Mouse (Mus musculus) heart, adult 18-20 months (tissue): Measurements from ENCODE around the gene Kank2. TPM values are rescaled to one million over a fixed set of nuclear protein-coding genes. Genes with fewer than 3 reads are reported as not detected.

Experiments used
- DNase-seq, 2 experiments: peaks; one replicate each; pipeline ENCODE4 v3.0.0; 2021 to 2022; ENCODE audit warnings: mixed read lengths in 1 of 2
- total RNA-seq, 2 experiments: library from RNA; stranded (reverse); gene quantifications; 2 replicates each; pipeline ENCODE4 v1.2.3; 2021

The Kank2 gene
- total RNA-seq, 2 experiments from 2014 or later, result 58.1 to 60.8 TPM

DNA sequence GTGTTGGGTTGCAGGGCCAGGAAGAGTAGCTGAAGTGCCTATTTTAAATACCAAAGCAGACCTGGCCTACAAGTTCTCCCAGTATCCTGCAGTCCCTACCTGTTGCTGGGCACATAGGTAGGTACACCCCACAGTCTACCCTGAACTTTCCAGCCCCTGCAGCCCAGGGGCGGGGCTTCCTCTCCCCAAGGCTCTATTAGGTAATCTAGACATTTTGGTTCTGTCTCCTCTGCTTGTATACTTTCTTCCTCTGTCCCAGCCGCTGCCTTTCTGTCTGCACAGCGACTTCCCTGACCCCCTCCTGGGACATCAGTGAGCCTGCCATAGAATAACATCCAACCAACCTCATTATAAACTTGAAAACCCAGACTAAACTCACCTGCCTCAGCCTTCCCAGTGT is 48.2 kb downstream of the Kank2 start:
- DNase-seq, result no peak

DNA sequence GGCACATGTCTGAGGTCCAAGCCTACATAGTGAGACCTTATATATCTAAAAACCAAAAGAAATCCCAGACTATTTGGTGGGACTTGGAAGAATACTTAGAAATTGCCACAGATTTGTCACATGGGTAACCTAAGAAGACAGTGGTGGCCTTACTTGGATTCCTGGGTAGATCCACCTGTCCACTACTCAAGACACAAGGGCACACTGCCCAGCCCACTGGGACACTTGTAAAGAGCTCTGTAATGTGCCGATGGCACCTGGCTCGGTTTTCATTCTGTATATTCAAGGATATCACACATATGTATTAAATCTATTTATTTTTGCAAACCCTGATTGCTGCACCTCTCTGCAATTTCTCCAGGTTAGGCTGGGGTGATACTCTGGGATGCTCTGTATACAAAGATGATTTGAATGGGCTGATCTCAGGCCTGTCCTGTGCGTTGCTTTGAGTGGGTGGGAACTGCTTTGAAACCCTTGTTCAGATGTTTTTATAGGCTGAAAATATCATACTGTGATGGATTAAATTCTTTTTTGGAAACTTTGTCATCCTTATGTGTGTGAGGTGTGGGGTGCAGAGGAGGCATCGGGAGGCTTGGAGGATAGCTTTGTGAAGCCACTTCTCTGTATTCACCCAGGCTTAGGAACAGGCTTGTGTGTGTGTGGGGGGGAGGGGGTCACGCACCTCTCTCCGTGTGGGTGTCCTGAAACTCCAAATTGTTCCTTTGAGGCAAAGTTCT is 49.0 kb downstream of the Kank2 start:
- no peak for DNase-seq

DNA sequence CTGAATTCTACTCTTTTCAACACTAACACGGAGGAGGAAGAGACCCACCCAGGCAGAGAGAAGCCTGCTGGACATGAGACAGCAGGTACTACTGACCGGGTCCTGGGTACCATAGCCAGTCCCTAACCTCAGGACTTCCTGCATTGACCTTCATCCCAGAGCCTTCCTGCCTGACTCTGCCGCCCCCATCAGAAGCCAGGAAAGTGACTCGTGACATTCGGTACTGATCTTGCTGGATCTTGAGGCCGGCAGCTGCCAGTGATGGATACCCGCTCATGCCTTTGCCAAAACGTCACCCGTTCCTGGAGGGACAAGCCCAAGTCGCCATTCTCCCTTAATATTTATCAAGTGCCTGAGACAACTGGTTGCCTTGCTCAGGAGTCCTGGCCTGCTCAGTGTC is 50.1 kb downstream of the Kank2 start:
- no peak for DNase-seq

DNA sequence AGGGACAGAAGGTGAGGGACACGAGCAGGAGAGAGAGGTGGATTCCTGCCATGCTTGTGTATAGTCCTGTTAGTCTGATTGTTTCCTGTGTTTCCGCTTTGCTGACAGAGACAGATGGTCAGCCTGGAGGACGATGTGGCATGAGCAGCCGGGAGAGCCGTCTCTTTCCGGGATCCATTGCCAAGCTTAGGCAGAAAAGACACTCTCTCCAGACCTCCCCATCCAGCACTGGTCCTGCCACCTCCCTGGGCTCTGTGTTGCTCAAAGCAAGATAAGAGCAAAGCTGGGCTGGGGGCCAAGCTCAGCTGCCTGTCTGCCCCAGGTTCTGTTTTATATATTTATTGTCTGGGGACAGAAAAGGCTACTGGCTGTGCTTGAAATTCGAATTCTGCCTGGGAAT is 50.5 kb downstream of the Kank2 start:
- DNase-seq, result peak; percentile 73 to 83

DNA sequence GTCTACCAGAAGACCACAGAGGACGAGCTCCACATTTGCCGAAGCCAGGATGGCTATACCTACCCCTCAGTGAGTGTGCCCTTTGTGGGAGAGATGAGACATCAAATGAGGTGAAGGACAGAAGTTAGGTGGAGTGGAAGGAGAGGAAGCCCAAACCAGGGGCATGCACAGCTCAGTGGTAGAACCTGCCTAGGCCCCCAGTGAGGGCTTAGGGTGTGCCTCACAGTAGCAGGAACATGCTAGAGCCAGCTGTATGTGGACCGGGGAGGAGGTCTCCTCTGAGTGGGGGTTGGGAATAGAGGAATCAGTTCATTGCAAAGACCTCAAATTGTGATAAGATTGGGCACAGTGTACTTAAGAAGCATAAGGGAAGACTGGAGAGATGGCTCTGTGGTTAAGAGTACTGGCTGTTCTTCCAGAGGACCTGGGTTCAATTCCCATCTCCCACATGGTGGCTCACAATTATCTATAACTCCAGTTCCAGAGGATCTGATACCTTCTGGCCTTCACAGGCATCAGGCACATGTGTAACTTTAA is 51.2 kb downstream of the Kank2 start:
- no peak for DNase-seq

DNA sequence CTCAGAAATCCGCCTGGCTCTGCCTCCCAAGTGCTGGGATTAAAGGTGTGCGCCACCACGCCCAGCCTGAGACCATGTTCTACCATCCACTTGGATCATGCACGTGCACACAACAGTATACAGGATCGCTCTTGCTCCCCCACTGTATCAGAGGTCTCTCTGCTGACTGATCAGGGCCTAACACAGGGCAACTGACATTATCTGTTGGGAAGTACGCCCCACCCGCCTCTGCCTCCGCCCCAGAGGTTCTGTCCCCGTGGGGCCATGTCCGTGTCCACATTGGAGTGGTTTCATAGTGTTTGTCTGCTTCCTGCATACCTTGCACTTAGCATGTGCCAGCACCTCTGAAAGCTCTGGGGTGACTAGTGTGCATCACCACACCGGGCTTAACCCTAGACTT is 57.0 kb downstream of the Kank2 start:
- no peak for DNase-seq

DNA sequence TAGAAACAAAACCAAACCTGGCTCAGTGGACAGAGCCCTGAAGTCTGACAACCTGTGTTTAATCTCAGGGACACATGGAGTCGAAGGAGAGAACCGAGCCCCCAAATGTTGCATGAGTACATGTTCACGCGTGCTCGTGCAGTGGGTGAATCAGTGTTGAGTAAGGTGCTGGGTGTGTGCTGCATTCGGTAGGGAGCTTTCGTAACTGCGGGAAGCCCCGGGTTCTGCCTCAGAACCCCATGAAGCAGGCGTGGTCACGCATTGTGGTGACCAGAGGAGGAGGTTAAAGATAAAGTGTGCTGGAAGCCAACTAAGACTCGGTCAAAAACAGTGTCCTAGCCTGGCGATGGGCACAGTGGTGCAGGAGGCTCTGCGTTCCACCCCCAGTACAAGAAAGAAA is 58.1 kb downstream of the Kank2 start:
- no peak for DNase-seq

DNA sequence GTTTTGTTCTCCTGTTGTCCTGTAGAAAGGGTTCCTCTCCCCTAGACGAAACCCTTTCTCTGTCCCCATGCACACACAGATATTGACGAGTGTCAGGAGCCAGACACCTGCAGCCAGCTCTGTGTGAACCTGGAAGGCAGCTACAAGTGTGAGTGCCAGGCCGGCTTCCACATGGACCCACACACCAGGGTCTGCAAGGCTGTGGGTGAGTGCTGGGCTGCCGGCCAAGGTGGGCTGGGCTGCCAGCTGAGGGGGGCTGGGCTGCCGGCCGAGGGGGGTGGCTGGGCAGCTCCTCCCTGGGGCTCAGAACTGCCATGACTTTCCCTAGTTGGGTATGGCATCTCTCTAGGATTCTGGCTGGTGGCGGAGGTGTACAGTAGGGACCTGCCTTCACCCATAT is 59.8 kb downstream of the Kank2 start:
- DNase-seq, result no peak

DNA sequence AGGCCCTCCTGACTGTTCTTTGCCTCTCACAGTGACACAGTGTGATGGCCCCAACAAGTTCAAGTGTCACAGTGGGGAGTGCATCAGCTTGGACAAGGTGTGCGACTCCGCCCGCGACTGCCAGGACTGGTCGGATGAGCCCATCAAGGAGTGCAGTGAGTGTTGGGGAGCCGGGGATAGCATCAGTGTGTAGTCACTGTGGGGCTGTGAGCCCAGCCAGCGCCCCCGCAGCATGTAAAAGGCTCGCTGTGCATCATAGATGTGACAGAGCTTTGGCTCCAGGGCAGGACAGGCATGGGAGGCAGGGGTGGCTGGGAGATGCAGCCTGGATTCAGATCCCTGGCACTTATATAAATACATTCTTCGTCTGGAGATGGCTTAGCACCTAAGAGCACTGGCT is 61.4 kb downstream of the Kank2 start:
- no peak for DNase-seq

DNA sequence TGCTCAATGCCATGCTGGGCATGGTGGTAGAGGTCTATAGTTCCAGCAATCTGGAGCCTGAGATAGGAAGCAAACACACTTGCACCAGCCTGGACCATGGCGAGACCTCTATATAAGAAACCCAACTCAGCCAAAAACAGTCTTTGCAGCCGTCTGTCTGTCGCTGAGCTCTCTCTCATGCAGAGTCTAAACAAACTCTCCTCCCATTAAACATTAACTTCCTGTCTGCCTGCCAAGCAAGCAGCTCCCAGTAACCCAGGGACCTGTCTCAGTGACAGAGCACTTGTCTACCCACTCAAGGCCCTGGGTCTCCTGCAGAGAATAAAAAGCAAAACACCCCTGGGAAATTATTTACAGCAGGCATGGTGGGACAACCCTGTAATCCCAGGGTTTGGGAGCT is 62.0 kb downstream of the Kank2 start:
- DNase-seq, result no peak

DNA sequence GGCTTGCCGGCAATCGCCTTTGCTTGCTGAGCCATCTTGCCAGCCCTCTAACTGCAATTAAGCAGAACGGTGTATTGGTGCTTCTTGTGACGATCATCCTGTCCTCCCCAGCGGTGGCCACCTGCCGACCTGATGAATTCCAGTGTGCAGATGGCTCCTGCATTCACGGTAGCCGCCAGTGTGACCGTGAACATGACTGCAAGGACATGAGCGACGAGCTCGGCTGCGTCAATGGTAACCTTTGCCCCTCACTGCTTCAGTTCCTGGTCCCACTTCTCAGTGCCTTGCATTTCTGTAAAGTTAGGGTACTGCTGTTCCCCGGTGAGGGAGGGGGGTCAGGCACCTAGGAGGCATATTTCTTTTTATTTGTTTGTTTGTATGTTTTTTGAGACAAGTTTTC is 63.4 kb downstream of the Kank2 start:
- no peak for DNase-seq

DNA sequence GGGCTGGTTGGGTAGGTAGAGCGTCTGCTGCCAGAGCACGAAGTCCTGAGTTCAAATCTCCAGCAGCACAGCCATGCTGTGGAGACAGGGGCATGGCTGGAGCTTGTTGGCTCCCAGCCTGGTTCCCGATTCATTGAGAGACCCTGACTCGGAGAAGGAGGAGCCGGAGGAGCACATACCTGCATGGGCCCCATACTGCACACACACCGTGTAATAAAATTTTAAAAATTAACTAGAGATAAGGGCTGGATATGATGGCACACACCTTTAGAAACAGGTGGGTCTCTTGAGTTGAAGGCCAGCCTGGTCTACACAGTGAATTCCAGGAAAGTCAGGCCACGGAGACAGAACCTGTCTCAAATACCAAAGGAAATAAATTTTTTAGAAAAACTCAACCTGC is 64.6 kb downstream of the Kank2 start:
- no peak for DNase-seq

DNA sequence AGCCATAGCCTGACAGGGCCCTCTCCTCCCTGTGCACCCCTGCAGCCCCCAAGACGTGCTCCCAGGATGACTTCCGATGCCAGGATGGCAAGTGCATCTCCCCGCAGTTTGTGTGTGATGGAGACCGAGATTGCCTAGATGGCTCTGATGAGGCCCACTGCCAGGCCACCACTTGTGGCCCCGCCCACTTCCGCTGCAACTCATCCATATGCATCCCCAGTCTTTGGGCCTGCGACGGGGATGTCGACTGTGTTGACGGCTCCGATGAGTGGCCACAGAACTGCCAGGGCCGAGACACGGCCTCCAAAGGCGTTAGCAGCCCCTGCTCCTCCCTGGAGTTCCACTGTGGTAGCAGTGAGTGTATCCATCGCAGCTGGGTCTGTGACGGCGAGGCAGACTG is 65.1 kb downstream of the Kank2 start:
- DNase-seq, result no peak

DNA sequence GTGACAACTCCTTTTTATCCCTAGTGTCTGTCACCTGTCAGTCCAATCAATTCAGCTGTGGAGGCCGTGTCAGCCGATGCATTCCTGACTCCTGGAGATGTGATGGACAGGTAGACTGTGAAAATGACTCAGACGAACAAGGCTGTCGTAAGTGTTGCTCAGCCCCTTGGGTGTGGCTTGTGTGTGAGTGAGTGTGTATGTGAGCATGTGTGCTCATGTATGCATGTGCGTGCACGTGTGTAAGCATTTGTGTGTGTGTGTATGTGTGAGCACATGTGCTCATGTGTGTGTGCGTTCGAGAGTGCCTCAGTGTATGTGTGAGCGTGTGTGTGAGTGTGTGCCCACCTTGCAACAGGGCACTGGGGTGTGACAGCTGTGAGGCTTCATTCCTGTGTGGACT is 66.3 kb downstream of the Kank2 start:
- DNase-seq, result no peak

DNA sequence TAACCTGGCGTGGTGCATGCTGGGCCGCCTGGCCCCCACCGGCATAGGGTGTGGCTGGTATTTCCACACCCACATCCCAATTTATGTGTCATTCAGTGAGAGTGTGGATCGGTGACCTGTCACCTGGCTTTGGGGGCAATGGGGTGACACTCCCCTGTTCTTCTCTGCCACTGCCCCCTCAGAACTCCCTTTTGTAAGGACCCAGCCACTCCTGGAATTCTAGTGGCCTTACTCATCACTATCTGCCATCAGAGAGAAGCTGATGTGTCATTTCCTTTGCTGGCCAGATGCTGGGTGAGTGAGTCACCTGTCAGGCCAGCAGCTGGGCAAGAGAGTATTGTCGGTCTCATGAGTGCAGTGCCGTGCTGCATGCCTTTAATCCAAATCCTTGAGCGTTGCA is 69.3 kb downstream of the Kank2 start:
- DNase-seq, result peak in 1 of 2 experiments; percentile 35

DNA sequence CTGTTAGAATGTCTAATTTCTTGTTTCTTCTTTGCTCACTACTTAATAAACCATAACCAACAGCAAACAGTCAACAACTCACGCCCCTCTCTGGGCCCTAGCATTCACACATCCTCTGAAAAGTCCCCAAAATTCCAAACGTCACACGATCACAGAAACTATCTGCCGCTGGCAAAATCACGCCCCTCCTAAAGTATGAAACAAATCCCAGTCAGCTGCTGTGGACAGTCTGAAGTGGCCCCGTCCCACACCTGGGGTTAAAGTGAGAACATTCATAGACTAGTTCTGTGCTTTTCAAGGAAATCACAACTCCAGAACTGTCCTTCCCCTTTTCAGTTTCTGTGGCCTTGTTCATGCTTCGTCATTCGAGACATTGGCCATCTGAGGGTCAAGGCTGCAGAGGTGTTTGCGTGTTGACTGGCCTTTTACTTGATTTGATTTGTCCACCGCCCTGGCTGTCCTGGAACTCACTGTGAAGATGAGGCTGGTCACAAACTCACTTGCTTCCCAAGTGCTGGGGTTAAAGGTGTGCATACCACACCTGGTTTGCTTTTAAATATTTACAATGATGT is 70.2 kb downstream of the Kank2 start:
- no peak for DNase-seq

DNA sequence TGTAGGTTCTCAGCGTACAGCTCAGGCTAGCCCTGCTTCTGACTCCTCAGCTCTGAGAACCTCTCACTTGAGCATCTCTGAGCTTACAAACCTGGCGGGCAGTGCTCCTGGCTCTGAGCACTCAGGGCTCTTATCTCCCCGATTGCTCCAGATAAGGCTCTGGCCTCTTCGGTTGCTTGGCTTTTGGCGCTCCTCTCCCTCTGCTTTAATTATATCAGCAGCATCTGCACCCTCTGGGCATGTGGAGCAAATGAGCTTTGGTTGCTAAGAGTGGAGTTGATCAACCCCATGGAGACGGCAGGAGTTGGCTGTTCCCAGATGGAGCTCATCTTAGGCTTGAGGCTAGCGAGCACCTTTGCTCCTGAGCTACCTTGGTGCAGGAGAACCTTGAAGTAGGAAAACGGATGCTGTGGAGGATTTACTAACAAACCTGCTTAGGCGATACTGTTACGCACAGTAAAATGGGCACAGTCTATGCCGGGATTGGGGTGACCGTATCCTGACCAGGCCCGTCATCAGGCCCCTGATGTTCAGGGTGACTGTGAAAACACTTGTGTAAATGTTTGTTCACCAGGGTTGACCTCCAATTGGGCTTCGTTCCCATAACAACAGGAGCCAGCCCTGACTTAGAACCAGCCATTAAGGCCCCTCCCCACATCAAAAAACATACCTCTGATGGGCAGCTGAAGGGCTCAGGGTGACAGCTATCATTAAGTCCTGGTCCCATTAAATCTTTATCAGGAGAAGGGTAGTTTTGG is 72.1 kb downstream of the Kank2 start:
- no peak for DNase-seq

DNA sequence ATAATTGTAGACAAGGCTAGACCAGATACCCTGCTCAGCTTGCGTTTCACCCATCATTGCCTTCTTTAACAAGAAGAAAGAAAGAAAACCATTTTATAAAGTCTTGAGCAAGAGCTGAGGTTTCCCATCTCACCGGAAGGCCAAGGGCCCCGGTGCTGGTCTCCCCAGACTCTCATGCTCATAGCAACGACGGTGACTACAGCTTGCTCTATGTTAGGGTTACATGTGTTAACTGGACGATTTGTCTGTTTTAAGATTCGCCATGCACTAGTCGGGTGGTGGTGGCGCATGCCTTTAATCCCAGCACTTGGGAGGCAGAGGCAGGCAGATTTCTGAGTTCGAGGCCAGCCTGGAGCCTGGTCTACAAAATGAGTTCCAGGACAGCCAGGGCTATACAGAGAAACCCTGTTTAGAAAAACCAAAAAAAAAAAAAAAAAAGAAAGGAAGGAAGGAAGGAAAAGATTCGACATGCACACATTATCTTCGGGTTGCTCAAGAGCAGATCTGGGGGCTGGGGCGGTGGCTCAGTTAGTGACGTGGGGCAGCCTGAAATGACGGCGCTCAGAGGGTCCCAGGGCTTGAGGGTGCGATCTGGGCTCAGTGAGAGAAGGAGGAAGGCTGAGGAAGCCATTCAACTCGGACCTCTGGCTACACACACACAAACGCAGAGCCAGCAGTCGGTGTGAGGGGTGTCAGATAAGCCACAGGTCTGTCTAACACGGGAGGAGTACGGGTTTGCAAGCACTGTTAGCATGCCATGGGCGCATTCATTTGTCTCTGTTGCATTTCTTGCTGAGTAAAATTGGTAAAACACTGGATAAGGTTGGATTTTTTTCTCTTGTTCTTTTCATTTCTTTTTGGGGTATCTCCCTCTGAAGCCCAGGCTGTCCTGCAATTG is 73.1 kb downstream of the Kank2 start:
- DNase-seq, result no peak

DNA sequence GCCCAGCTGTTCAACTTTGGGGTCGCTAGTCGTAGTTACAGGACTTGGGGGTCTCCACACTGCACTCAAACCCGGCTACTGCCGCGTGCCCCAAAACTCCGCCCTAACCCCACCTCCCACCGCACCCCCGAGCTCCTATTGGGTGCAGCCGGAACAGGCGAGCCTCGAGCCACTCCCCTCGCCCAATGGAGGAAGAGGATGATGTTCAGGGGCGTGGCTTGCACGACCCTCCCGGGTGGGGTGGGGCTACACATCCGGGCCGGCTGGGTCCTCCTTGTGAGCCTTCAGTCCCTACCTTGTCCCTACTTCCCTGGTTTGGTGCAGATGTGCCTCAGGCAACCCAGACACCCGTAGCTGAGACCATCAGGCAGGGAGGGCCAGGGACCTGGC is 74.4 kb downstream of the Kank2 start:
- DNase-seq, result peak; percentile 89 to 93

DNA sequence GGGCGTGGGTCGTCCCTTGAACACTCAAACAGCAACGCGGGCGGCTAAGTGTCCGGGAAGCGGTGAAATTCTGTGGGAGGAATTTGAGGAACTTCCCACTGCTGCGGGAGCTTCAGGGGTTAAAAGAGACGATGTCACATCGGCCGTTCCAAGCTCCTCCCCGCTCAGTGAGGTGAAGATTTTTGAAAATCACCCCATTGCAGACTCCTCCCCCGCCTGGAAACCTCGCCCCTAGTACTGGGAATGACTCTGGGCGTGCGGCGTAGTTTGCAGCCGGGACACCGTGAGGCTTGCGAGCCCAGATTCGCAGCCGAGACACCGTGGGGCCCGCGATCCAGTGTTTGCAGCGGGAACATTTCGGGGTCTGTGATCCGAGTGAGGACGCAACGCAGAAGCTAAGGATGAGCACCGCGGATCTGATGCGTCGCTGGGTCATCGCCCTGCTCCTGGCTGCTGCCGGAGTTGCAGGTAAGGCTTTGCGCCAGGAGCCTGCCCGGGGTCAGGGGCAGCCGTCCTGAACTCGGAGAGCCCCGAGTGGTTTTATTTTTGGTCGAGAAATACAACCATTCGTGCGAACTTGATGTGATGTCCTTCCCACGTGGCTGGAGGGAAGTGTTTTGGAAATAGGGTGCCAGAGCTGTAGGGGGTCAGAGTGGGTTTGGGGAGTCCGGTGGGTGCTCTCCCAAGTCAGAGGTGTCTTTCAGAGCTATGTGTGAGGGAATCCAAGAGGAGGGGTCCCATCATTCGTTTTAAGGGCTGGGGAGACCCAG is 75.0 kb downstream of the Kank2 start, which contains the start of gene Ldlr:
Gene Ldlr, plus strand, starts transcription at position 107 of the 770 bp plus-strand sequence.
- peak; percentile 88 to 90 for DNase-seq

DNA sequence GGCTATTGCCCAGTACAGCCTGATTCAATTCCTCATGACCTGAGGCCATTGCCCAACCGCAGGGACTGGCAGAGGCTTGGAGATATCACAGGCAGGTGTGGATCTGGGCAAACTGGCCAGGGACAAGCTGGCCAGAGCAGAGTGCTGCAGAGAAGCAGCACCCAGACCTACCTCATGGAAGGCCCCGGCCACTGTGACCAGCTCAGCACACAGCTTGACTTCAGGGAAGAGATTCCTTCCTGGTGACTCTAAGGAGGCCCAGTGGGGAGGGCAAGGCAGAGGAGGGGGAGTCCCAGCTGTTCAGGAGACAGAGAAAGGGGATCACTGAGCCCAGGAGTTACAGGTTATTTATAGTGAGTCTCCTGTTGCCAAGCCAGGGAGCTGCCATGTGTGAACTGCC is 77.5 kb downstream of the Kank2 start:
- peak; percentile 40 to 42 for DNase-seq
